Mouse (Mus musculus): ENCODE results near the gene Tspoap1. TPM values are rescaled to one million over a fixed set of nuclear protein-coding genes. Genes with fewer than 3 reads are reported as not detected.

The Tspoap1 gene
- polyA plus RNA-seq, 1 experiment from 2014 or later: 0.64 TPM

DNA sequence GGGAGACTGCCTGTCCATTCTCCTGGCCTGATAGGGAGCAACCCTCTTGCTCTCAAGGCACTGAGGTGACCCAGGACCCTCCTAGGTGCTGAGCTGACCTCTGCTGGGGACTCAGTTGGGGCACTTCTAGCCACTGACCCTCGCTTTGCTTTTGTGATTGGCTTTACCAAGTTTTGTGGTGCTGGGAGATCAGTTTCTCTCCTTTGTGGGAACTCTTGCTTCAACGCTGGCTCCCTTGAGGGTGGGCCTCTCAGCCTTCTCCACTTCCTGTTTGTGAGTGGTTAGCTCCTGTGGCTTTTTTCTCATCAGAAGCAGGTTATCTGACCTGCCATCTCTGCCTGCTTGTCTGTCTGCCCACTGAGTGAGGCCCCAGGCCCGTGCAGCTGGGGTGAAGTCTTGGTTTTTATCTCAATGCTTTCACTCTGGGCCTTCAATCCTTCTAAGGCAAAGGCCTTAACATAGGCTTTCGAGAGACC is 8.8 kb upstream of the Tspoap1 start:
- no peak overlapping the region for H3K4me3 ChIP-seq (ENCODE audit: low read depth, low read length)
- ATAC-seq: no peak
- H3K9ac ChIP-seq (replicated peaks; ENCODE audit: low read depth): no peak overlapping the region
- H3K27ac ChIP-seq (ENCODE audit: low read length): peak overlapping the region; percentile 54; the same call in 1 of the 2 replicates
- H3K27me3 ChIP-seq (replicated peaks; ENCODE audit: insufficient read depth, low read length): no peaks in the 10 kb centered on the region
- DNase-seq (ENCODE audit: low spot score): peak; percentile 30
- TF ChIP-seq EP300 (IDR thresholded peaks at IDR 0.05) (no peak), CTCF (IDR thresholded peaks at IDR 0.05) (no peak)
- no peaks in the 10 kb centered on the region for H3K36me3 ChIP-seq (ENCODE audit: insufficient read depth, low read length)
- no peaks in the 10 kb centered on the region for H3K9me3 ChIP-seq (ENCODE audit: low read length)
- 38% methylated on average over 4 of the region's 4 CpGs for WGBS
- H3K4me2 ChIP-seq (replicated peaks; ENCODE audit: low read depth, low read length): no peak overlapping the region; the same call in 1 of the 2 replicates
- no peaks in the 10 kb centered on the region for H3K4me1 ChIP-seq (ENCODE audit: insufficient read depth, low read depth, low read length)

- Histone ChIP-seq H3K36me3 (ENCODE audit: insufficient read depth, low read length) (no peaks in the 10 kb centered on the region), H3K4me3 (ENCODE audit: low read depth, low read length) (no peak overlapping the region), H3K27me3 (replicated peaks; ENCODE audit: insufficient read depth, low read length) (no peaks in the 10 kb centered on the region), H3K27ac (ENCODE audit: low read length) (no peak overlapping the region), H3K4me2 (replicated peaks; ENCODE audit: low read depth, low read length) (no peak overlapping the region), H3K9ac (replicated peaks; ENCODE audit: low read depth) (no peak overlapping the region), H3K9me3 (ENCODE audit: low read length) (no peaks in the 10 kb centered on the region), H3K4me1 (ENCODE audit: insufficient read depth, low read depth, low read length) (no peaks in the 10 kb centered on the region)
- 91% methylated on average over 1 of the region's 1 CpGs for WGBS
- no peak for ATAC-seq
- TF ChIP-seq EP300 (IDR thresholded peaks at IDR 0.05) (no peak), CTCF (IDR thresholded peaks at IDR 0.05) (no peak)
- DNase-seq (ENCODE audit: low spot score): no peak
Measured at GRCm38 (mm10) chr11:87752307-87752706, 8.0 kb upstream of the Tspoap1 start.

DNA sequence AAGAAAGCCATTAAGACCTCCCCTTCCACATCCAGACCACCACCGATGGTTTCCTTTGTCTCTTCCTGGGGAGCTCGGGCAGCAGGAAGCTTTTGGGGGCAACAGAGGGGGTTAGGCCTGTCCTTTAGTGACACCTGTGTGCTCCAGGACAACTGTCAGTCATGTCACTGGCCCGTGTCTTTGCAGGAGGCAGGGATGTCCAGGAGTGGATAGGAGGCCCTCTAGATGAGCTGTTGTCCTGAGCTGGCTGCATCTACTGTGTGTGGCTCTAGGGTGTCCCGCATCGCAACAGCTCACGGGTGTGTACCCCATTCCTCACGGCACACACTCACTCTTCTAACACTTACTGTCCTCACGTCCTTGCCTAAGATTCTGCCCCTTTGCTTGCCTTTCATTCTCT is 7.1 kb upstream of the Tspoap1 start:
- WGBS: 76% methylated on average over 8 of the region's 8 CpGs
- H3K27ac ChIP-seq (ENCODE audit: low read length): no peak overlapping the region
- no peaks in the 10 kb centered on the region for H3K4me1 ChIP-seq (ENCODE audit: insufficient read depth, low read depth, low read length)
- no peaks in the 10 kb centered on the region for H3K36me3 ChIP-seq (ENCODE audit: insufficient read depth, low read length)
- ATAC-seq: no peak
- no peak overlapping the region for H3K9ac ChIP-seq (replicated peaks; ENCODE audit: low read depth)
- DNase-seq (ENCODE audit: low spot score): no peak
- TF ChIP-seq CTCF (IDR thresholded peaks at IDR 0.05): no peak
- TF ChIP-seq EP300 (IDR thresholded peaks at IDR 0.05): no peak
- no peaks in the 10 kb centered on the region for H3K27me3 ChIP-seq (replicated peaks; ENCODE audit: insufficient read depth, low read length)
- H3K9me3 ChIP-seq (ENCODE audit: low read length): no peaks in the 10 kb centered on the region
- H3K4me3 ChIP-seq (ENCODE audit: low read depth, low read length): no peak overlapping the region
- H3K4me2 ChIP-seq (replicated peaks; ENCODE audit: low read depth, low read length): no peak overlapping the region

DNA sequence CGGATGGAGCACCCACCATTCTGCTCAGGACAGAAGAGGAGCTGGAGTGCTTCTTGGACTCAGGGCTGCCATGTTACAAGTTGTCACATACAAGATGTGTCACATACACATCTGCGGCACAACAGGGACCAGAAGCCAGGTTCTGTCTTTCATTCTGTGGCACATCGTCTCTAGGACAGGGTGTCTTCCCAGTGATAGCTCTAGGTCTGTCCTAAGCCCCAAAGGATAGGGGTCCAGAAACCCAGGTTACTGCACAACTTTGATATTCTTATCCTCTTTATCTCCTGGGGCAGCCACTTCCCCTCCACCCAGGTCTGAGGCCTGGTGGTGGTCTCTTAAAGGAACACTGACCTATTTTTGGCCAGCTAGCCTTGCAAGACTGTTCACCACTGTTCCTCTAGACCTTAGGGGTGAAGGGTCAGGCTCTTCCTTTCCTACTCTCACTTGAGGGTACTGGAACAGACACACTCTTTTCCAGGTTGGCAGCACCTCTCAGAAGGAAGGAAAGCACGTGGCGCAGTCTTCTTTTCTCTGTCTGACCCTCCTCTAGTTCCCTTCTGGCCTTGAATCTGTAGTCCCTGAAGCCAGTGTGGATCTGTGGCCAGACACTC is 6.3 kb upstream of the Tspoap1 start:
- H3K4me2 ChIP-seq (replicated peaks; ENCODE audit: low read depth, low read length): no peak overlapping the region

DNA sequence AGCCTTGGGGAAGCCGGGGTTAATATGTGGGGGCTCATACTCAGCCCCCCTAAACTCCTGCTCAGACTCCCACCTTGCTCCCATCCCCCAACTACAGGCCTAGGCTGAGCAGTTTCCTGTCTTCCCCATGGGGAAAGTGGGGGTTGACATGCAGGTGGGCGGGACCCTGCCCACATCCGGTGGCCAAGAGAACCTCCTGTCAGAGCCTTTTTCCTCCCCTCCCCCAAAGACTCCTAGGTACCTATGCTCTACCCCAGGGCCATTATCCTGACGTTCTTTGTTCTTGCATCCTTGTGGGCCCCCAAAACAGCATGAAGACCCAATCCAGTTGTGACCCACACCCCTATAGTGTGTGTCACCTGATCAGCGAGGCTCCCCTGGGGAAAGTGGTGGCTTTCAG is 5.7 kb upstream of the Tspoap1 start:
- Histone ChIP-seq H3K9ac (replicated peaks; ENCODE audit: low read depth) (no peak overlapping the region), H3K27ac (ENCODE audit: low read length) (no peak overlapping the region), H3K27me3 (replicated peaks; ENCODE audit: insufficient read depth, low read length) (no peaks in the 10 kb centered on the region), H3K4me3 (ENCODE audit: low read depth, low read length) (no peak overlapping the region), H3K36me3 (ENCODE audit: insufficient read depth, low read length) (no peaks in the 10 kb centered on the region), H3K4me1 (ENCODE audit: insufficient read depth, low read depth, low read length) (no peaks in the 10 kb centered on the region), H3K4me2 (replicated peaks; ENCODE audit: low read depth, low read length) (no peak overlapping the region), H3K9me3 (ENCODE audit: low read length) (no peaks in the 10 kb centered on the region)
- no peak for TF ChIP-seq EP300 (IDR thresholded peaks at IDR 0.05)
- TF ChIP-seq CTCF (IDR thresholded peaks at IDR 0.05): no peak
- ATAC-seq: 0 out of 2 replicates have a peak, but pooled peaks have one; percentile 7
- DNase-seq (ENCODE audit: low spot score): no peak
- 55% methylated on average over 5 of the region's 5 CpGs for WGBS

More for the DNA sequence above, 6.3 kb upstream of the Tspoap1 start:
- ATAC-seq (no peak), DNase-seq (ENCODE audit: low spot score) (no peak)
- H3K27me3 ChIP-seq (replicated peaks; ENCODE audit: insufficient read depth, low read length): no peaks in the 10 kb centered on the region
- H3K4me3 ChIP-seq (ENCODE audit: low read depth, low read length): no peak overlapping the region
- no peaks in the 10 kb centered on the region for H3K36me3 ChIP-seq (ENCODE audit: insufficient read depth, low read length)
- TF ChIP-seq EP300 (IDR thresholded peaks at IDR 0.05) (no peak), CTCF (IDR thresholded peaks at IDR 0.05) (no peak)
- H3K9ac ChIP-seq (replicated peaks; ENCODE audit: low read depth): no peak overlapping the region
- WGBS: 78% methylated on average over 5 of the region's 5 CpGs
- no peak overlapping the region for H3K27ac ChIP-seq (ENCODE audit: low read length)
- no peaks in the 10 kb centered on the region for H3K4me1 ChIP-seq (ENCODE audit: insufficient read depth, low read depth, low read length)
- no peaks in the 10 kb centered on the region for H3K9me3 ChIP-seq (ENCODE audit: low read length)

GRCm38 (mm10) chr11:87755360-87756017 is 4.9 kb upstream of the Tspoap1 start:
- H3K9ac ChIP-seq (replicated peaks; ENCODE audit: low read depth): no peak overlapping the region
- no peak overlapping the region for H3K27ac ChIP-seq (ENCODE audit: low read length)
- H3K4me1 ChIP-seq (ENCODE audit: insufficient read depth, low read depth, low read length): no peaks in the 10 kb centered on the region
- no peak overlapping the region for H3K4me2 ChIP-seq (replicated peaks; ENCODE audit: low read depth, low read length)
- peaks cover 5% of the 10 kb centered on the region; the same call in 1 of the 2 replicates for H3K27me3 ChIP-seq (replicated peaks; ENCODE audit: insufficient read depth, low read length)
- DNase-seq (ENCODE audit: low spot score) (peak; percentile 55), ATAC-seq (peak; percentile 68)
- no peaks in the 10 kb centered on the region for H3K36me3 ChIP-seq (ENCODE audit: insufficient read depth, low read length)
- TF ChIP-seq CTCF (IDR thresholded peaks at IDR 0.05) (no peak), EP300 (IDR thresholded peaks at IDR 0.05) (no peak)
- no peaks in the 10 kb centered on the region for H3K9me3 ChIP-seq (ENCODE audit: low read length)
- 66% methylated on average over 16 of the region's 17 CpGs for WGBS
- H3K4me3 ChIP-seq (ENCODE audit: low read depth, low read length): no peak overlapping the region; the same call in 1 of the 2 replicates
